Mouse (Mus musculus) Patski (cell line): ENCODE data around the gene 4921524J17Rik. TPM values are rescaled to one million over a fixed set of nuclear protein-coding genes. Genes with fewer than 3 reads are reported as not detected.

Experiments used
- ATAC-seq: fragments of 100-300 bp; one replicate; pipeline ENCODE4 v1.8.0; 2021
- CTCF ChIA-PET: fragments of 350-600 bp; sonication (Branson Sonifier 250); formaldehyde crosslinking; loops from one replicate; lab custom pipeline; 2022; ENCODE audit warnings: inconsistent platforms; lab: Charles Lee
- POLR2A ChIA-PET: fragments of 350-600 bp; sonication (Branson Sonifier 250); formaldehyde crosslinking; loops from one replicate; lab custom pipeline; 2022; ENCODE audit warnings: antibody characterized with exemption, inconsistent platforms; lab: Charles Lee
- DNase-seq: peaks from one replicate; pipeline ENCODE4 v3.0.0-alpha.2; 2011; ENCODE audit warnings: low read depth, low spot score
- H3K27me3 ChIP-seq: fragments of 371-371 bp; one replicate; pipeline ENCODE4 v1.5.1; 2021
- CTCF ChIP-seq: fragments of 100-300 bp; IDR thresholded peaks from one replicate; pipeline ENCODE4 v1.5.1; 2021
- in situ Hi-C: fragments of 300-500 bp; cut with MboI; formaldehyde crosslinking; loops from 3 replicates; pipeline ENCODE4 v1.11.1; 2018; ENCODE audit warnings: low pct_unique_long_range_greater_than_20kb, mixed read lengths
- polyA plus RNA-seq: library from polyadenylated mRNA; unstranded; gene quantifications from one replicate; pipeline ENCODE4 v1.2.3, GENCODE M21; 2021

Gene 4921524J17Rik
- polyA plus RNA-seq, 1 experiment from 2014 or later = 25.1 TPM

GRCm38 (mm10) chr8:85445936-85446685 is 13.5 kb upstream of the 4921524J17Rik start:
- TF ChIP-seq CTCF = no peak
- H3K27me3 ChIP-seq = no peaks in the 10 kb centered on the region
- POLR2A ChIA-PET = no interaction called here
- ATAC-seq (no peak), DNase-seq (no peak)
- CTCF ChIA-PET = interaction anchor here (0.6 kb wide), 1 partner anchor 113 kb away, joined by 3 read pairs; no protein-coding TSS in a partner anchor
- in situ Hi-C loops = no loop called here

GRCm38 (mm10) chr8:85444092-85444491 is 11.5 kb upstream of the 4921524J17Rik start:
- no peak for ATAC-seq
- no peaks in the 10 kb centered on the region for H3K27me3 ChIP-seq
- ChIA-PET CTCF (no interaction called here), POLR2A (no interaction called here)
- in situ Hi-C loops = no loop called here
- no peak for DNase-seq
- TF ChIP-seq CTCF = no peak

GRCm38 (mm10) chr8:85441564-85441963 is 8.9 kb upstream of the 4921524J17Rik start:
- POLR2A ChIA-PET = no interaction called here
- ATAC-seq (no peak), DNase-seq (no peak)
- CTCF ChIA-PET = no interaction called here
- TF ChIP-seq CTCF = no peak
- in situ Hi-C loops = no loop called here
- H3K27me3 ChIP-seq = no peaks in the 10 kb centered on the region

GRCm38 (mm10) chr8:85435736-85436135 is 3.1 kb upstream of the 4921524J17Rik start:
- ChIA-PET CTCF (no interaction called here), POLR2A (no interaction called here)
- no peaks in the 10 kb centered on the region for H3K27me3 ChIP-seq
- ATAC-seq (no peak), DNase-seq (no peak)
- in situ Hi-C loops = no loop called here
- TF ChIP-seq CTCF = no peak

- no peaks in the 10 kb centered on the region for H3K27me3 ChIP-seq
- CTCF ChIA-PET = no interaction called here
- POLR2A ChIA-PET = no interaction called here
- in situ Hi-C loops = no loop called here
- no peak for TF ChIP-seq CTCF
- ATAC-seq (no peak), DNase-seq (no peak)
Observed at GRCm38 (mm10) chr8:85434817-85435216, 2.2 kb upstream of the 4921524J17Rik start.

- in situ Hi-C loops = no loop called here
- ChIA-PET POLR2A (no interaction called here), CTCF (no interaction called here)
- no peak for TF ChIP-seq CTCF
- ATAC-seq (no peak), DNase-seq (no peak)
- no peaks in the 10 kb centered on the region for H3K27me3 ChIP-seq
Observed at GRCm38 (mm10) chr8:85433017-85433393, 372 bp upstream of the 4921524J17Rik start.

- ATAC-seq = no peak
- no peak for TF ChIP-seq CTCF
- no peak for DNase-seq
- in situ Hi-C loops = no loop called here
- no peaks in the 10 kb centered on the region for H3K27me3 ChIP-seq
- CTCF ChIA-PET = no interaction called here
- POLR2A ChIA-PET = interaction anchor here (0.7 kb wide), 1 partner anchor 1487 kb away, joined by 4 read pairs; no protein-coding TSS in a partner anchor
Observed at GRCm38 (mm10) chr8:85431281-85432167, 1.1 kb downstream of the 4921524J17Rik start.

GRCm38 (mm10) chr8:85430801-85431200 is 1.8 kb downstream of the 4921524J17Rik start:
- peak; percentile 36 for ATAC-seq
- no peak for TF ChIP-seq CTCF
- ChIA-PET CTCF (no interaction called here), POLR2A (interaction anchor here (0.7 kb wide), 1 partner anchor 1486 kb away, joined by 4 read pairs; no protein-coding TSS in a partner anchor)
- H3K27me3 ChIP-seq = no peaks in the 10 kb centered on the region
- DNase-seq = no peak
- in situ Hi-C loops = no loop called here

- TF ChIP-seq CTCF = no peak
- ChIA-PET POLR2A (no interaction called here), CTCF (interaction anchor here (1.4 kb wide), 1 partner anchor 118 kb away, joined by 3 read pairs; no protein-coding TSS in a partner anchor)
- DNase-seq = no peak
- ATAC-seq = no peak
- H3K27me3 ChIP-seq = no peaks in the 10 kb centered on the region
- in situ Hi-C loops = no loop called here
Observed at GRCm38 (mm10) chr8:85429219-85429618, 3.4 kb downstream of the 4921524J17Rik start.

GRCm38 (mm10) chr8:85427026-85427425 is 5.6 kb downstream of the 4921524J17Rik start:
- no peak for ATAC-seq

GRCm38 (mm10) chr8:85421329-85421728 is 11.3 kb downstream of the 4921524J17Rik start:
- no peak for TF ChIP-seq CTCF
- in situ Hi-C loops = no loop called here
- ATAC-seq = no peak
- no peak for DNase-seq
- no peaks in the 10 kb centered on the region for H3K27me3 ChIP-seq
- ChIA-PET POLR2A (no interaction called here), CTCF (no interaction called here)

More at GRCm38 (mm10) chr8:85427026-85427425, 5.6 kb downstream of the 4921524J17Rik start:
- in situ Hi-C loops = no loop called here
- H3K27me3 ChIP-seq = no peaks in the 10 kb centered on the region
- DNase-seq = no peak
- CTCF ChIA-PET = interaction anchor here (1.2 kb wide), 1 partner anchor 30 kb away, joined by 3 read pairs; no protein-coding TSS in a partner anchor
- no peak for TF ChIP-seq CTCF
- POLR2A ChIA-PET = interaction anchor here (0.6 kb wide), 1 partner anchor 131 kb away, joined by 3 read pairs; no protein-coding TSS in a partner anchor
